Mouse (Mus musculus) MEL (cell line): ENCODE measurements around the gene Galnt17. TPM values are rescaled to one million over a fixed set of nuclear protein-coding genes. Genes with fewer than 3 reads are reported as not detected.

Source experiments
- DNase-seq: peaks from one replicate; pipeline ENCODE4 v3.0.0; 2011; ENCODE audit warnings: low read depth, low spot score
- H3K27ac ChIP-seq: 2 replicates; pipeline ENCODE4 v1.5.1; 2012; ENCODE audit warnings: low read depth, mild to moderate bottlenecking, control low read depth, low read length, moderate library complexity; ENCODE audit not compliant: control insufficient read depth
- H3K27me3 ChIP-seq, 2 experiments: fragments of 150-350 bp in 1 of 2; sonication (generic) in 1 of 2; 2 replicates each; pipeline ENCODE4 v1.6.1; 2012; ENCODE audit warnings: low read length in 2 of 2, mild to moderate bottlenecking in 2 of 2, improper control_type of control experiment in 1 of 2, moderate library complexity in 1 of 2; ENCODE audit not compliant: insufficient read depth in 2 of 2, control insufficient read depth in 1 of 2
- H3K36me3 ChIP-seq, 2 experiments: 2 replicates each; pipeline ENCODE4 v1.6.1; 2012 to 2014; ENCODE audit warnings: low read length in 2 of 2, improper control_type of control experiment in 1 of 2, inconsistent platforms in 1 of 2, mild to moderate bottlenecking in 1 of 2; ENCODE audit not compliant: insufficient read depth in 2 of 2, control insufficient read depth in 1 of 2
- H3K4me1 ChIP-seq, 2 experiments: fragments of 150-350 bp in 1 of 2; sonication (generic) in 1 of 2; 2 replicates each; pipeline ENCODE4 v1.6.1; 2012; ENCODE audit warnings: low read length in 2 of 2, improper control_type of control experiment in 1 of 2, mild to moderate bottlenecking in 1 of 2; ENCODE audit not compliant: insufficient read depth in 2 of 2, control insufficient read depth in 1 of 2
- H3K4me3 ChIP-seq, 2 experiments: fragments of 150-350 bp in 1 of 2; sonication (generic) in 1 of 2; 2 replicates each; pipeline ENCODE4 v1.5.1; 2012; ENCODE audit warnings: low read depth in 2 of 2, low read length in 2 of 2, mild to moderate bottlenecking in 2 of 2, moderate library complexity in 2 of 2, control low read depth in 1 of 2, improper control_type of control experiment in 1 of 2; ENCODE audit not compliant: control insufficient read depth in 1 of 2, insufficient read depth in 1 of 2
- H3K79me2 ChIP-seq: 2 replicates; pipeline ENCODE4 v1.6.1; 2012; ENCODE audit warnings: mild to moderate bottlenecking, low read length, moderate library complexity; ENCODE audit not compliant: control insufficient read depth, poor library complexity, insufficient read depth
- H3K9ac ChIP-seq: 2 replicates; pipeline ENCODE4 v1.6.1; 2012; ENCODE audit warnings: low read depth, mild to moderate bottlenecking, control low read depth, low read length, moderate library complexity; ENCODE audit not compliant: control insufficient read depth, poor library complexity, severe bottlenecking
- H3K9me3 ChIP-seq: fragments of 150-350 bp; sonication (generic); replicated peaks from 2 replicates; pipeline ENCODE4 v1.6.1; 2012; ENCODE audit warnings: mild to moderate bottlenecking, low read length, improper control_type of control experiment, moderate library complexity; ENCODE audit not compliant: insufficient read depth
- BHLHE40 ChIP-seq: IDR thresholded peaks from 2 replicates; pipeline ENCODE4 v1.6.1; 2012; ENCODE audit warnings: low read depth, mild to moderate bottlenecking, inconsistent platforms, low read length, improper control_type of control experiment, borderline replicate concordance
- CTCF ChIP-seq, 3 experiments: IDR thresholded peaks in 2 of 3; conservative IDR thresholded peaks in 1 of 3; 2 replicates each; pipeline ENCODE4 v1.5.1; 2011 to 2012; ENCODE audit warnings: low read length in 3 of 3, low read depth in 2 of 3, mild to moderate bottlenecking in 2 of 3, improper control_type of control experiment in 1 of 3, inconsistent platforms in 1 of 3, mixed read lengths in 1 of 3, moderate library complexity in 1 of 3; ENCODE audit not compliant: control insufficient read depth in 1 of 3, insufficient read depth in 1 of 3, poor library complexity in 1 of 3, severe bottlenecking in 1 of 3
- E2F4 ChIP-seq: IDR thresholded peaks from 2 replicates; pipeline ENCODE4 v1.6.1; 2011; ENCODE audit warnings: low read depth, low read length, improper control_type of control experiment, borderline replicate concordance
- ELF1 ChIP-seq: IDR thresholded peaks from 2 replicates; pipeline ENCODE4 v1.6.1; 2014; ENCODE audit warnings: low read depth, mild to moderate bottlenecking, inconsistent platforms, low read length, improper control_type of control experiment, moderate library complexity
- JUND ChIP-seq: IDR thresholded peaks from 2 replicates; pipeline ENCODE4 v1.6.1; 2011; ENCODE audit warnings: low read depth, mild to moderate bottlenecking, improper control_type of control experiment, low read length
- KAT2A ChIP-seq: conservative IDR thresholded peaks from 2 replicates; pipeline ENCODE4 v1.6.1; 2012; ENCODE audit warnings: low read depth, low read length, improper control_type of control experiment, inconsistent platforms
- MAFK ChIP-seq: IDR thresholded peaks from 2 replicates; pipeline ENCODE4 v1.6.1; 2011; ENCODE audit warnings: low read depth, mild to moderate bottlenecking, low read length, improper control_type of control experiment, borderline replicate concordance
- MAX ChIP-seq: IDR thresholded peaks from 2 replicates; pipeline ENCODE4 v1.6.1; 2011; ENCODE audit warnings: low read length, improper control_type of control experiment
- MAZ ChIP-seq: IDR thresholded peaks from 2 replicates; pipeline ENCODE4 v1.6.1; 2012; ENCODE audit warnings: low read depth, mild to moderate bottlenecking, inconsistent platforms, low read length, improper control_type of control experiment
- MXI1 ChIP-seq: IDR thresholded peaks from 2 replicates; pipeline ENCODE4 v1.6.1; 2011; ENCODE audit warnings: mild to moderate bottlenecking, low read depth, low read length, improper control_type of control experiment
- MYC ChIP-seq: IDR thresholded peaks from 2 replicates; pipeline ENCODE4 v1.6.1; 2011; ENCODE audit warnings: low read depth, mild to moderate bottlenecking, low read length, improper control_type of control experiment, moderate library complexity
- NELFE ChIP-seq: IDR thresholded peaks from 2 replicates; pipeline ENCODE4 v1.6.1; 2011; ENCODE audit warnings: low read depth, low read length, improper control_type of control experiment
- NRF1 ChIP-seq: IDR thresholded peaks from 2 replicates; pipeline ENCODE4 v1.6.1; 2014; ENCODE audit warnings: low read depth, mild to moderate bottlenecking, inconsistent platforms, low read length, improper control_type of control experiment, moderate library complexity; ENCODE audit not compliant: poor library complexity, insufficient read depth, severe bottlenecking
- POLR2A ChIP-seq, 2 experiments: IDR thresholded peaks; 2 replicates each; pipeline ENCODE4 v1.6.1; 2011 to 2012; ENCODE audit warnings: low read length in 2 of 2, mild to moderate bottlenecking in 2 of 2, control low read depth in 1 of 2, improper control_type of control experiment in 1 of 2, low read depth in 1 of 2, moderate library complexity in 1 of 2; ENCODE audit not compliant: control insufficient read depth in 1 of 2, insufficient read depth in 1 of 2, poor library complexity in 1 of 2
- POLR2AphosphoS2 ChIP-seq: IDR thresholded peaks from 2 replicates; pipeline ENCODE4 v1.6.1; 2011; ENCODE audit warnings: low read length, improper control_type of control experiment
- RAD21 ChIP-seq: IDR thresholded peaks from 2 replicates; pipeline ENCODE4 v1.6.1; 2011; ENCODE audit warnings: mild to moderate bottlenecking, low read depth, low read length, improper control_type of control experiment
- SIN3A ChIP-seq: IDR thresholded peaks from 2 replicates; pipeline ENCODE4 v1.6.1; 2012; ENCODE audit warnings: low read length, improper control_type of control experiment, inconsistent platforms
- UBTF ChIP-seq: IDR thresholded peaks from 2 replicates; pipeline ENCODE4 v1.6.1; 2012; ENCODE audit warnings: low read depth, mild to moderate bottlenecking, inconsistent platforms, low read length, improper control_type of control experiment, moderate library complexity, borderline replicate concordance; ENCODE audit not compliant: insufficient read depth
- USF1 ChIP-seq: IDR thresholded peaks from 2 replicates; pipeline ENCODE4 v1.6.1; 2014; ENCODE audit warnings: low read depth, mild to moderate bottlenecking, inconsistent platforms, low read length, improper control_type of control experiment, moderate library complexity
- USF2 ChIP-seq, 2 experiments: IDR thresholded peaks; 2 replicates each; pipeline ENCODE4 v1.6.1; 2011 to 2012; ENCODE audit warnings: improper control_type of control experiment in 2 of 2, low read length in 2 of 2, borderline replicate concordance in 1 of 2, inconsistent platforms in 1 of 2, low read depth in 1 of 2, mild to moderate bottlenecking in 1 of 2; ENCODE audit not compliant: insufficient read depth in 1 of 2
- ZC3H11A ChIP-seq: IDR thresholded peaks from 2 replicates; pipeline ENCODE4 v1.6.1; 2012; ENCODE audit warnings: low read depth, mild to moderate bottlenecking, inconsistent platforms, low read length, improper control_type of control experiment
- ZNF384 ChIP-seq: IDR thresholded peaks from 2 replicates; pipeline ENCODE4 v1.6.1; 2012; ENCODE audit warnings: low read depth, mild to moderate bottlenecking, inconsistent platforms, low read length, improper control_type of control experiment
- polyA plus RNA-seq, 2 experiments: library from polyadenylated mRNA; stranded (reverse) in 1 of 2; unstranded in 1 of 2; fragments of >175 nt in 1 of 2; fragments of >200 nt in 1 of 2; gene quantifications; 2 replicates each; pipeline versions ENCODE4 v1.2.1 to v1.2.4; 2012; ENCODE audit warnings: low replicate concordance in 2 of 2, low read depth in 1 of 2; ENCODE audit not compliant: insufficient read length in 2 of 2, insufficient read depth in 1 of 2, missing spikeins in 1 of 2
- total RNA-seq: library from RNA; depleted of rRNA; stranded (reverse); fragments of 300-350 nt; gene quantifications from 2 replicates; pipeline ENCODE4 v1.2.3, GENCODE M21; 2012

Galnt17 gene
- total and polyA plus RNA-seq, 3 experiments: not detected

DNA sequence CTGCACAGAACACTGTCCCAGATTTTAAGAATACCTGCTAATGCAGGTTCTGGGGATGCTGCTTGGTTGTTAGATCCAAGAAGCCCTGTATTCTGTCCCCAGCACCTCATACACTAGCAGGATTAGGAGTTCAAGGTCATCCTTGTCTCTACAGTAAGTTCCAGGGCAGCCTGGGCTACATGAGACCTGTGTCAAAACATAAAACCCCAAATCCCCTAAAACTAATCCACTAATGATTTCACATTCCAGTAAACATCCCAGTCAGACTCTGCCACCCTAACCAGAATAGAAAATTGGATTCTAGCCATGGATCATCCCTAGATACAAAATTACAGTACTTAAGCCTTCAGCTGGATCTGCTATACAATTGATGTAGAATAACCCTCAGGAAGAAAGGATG, 123.7 kb downstream of the Galnt17 start:
- no peak for DNase-seq
- H3K4me3 ChIP-seq: no peak overlapping the region
- no peak for TF ChIP-seq ELF1
- TF ChIP-seq SIN3A: no peak
- no peak for TF ChIP-seq MXI1
- no peak for TF ChIP-seq NELFE
- no peak for TF ChIP-seq BHLHE40
- no peaks in the 10 kb centered on the region for H3K4me1 ChIP-seq
- H3K27ac ChIP-seq: no peak overlapping the region
- no peak overlapping the region for H3K9ac ChIP-seq
- H3K27me3 ChIP-seq: no peaks in the 10 kb centered on the region
- H3K36me3 ChIP-seq: no peaks in the 10 kb centered on the region
- H3K79me2 ChIP-seq: no peaks in the 10 kb centered on the region
- H3K9me3 ChIP-seq: no peaks in the 10 kb centered on the region; the same call in 1 of the 2 replicates

DNA sequence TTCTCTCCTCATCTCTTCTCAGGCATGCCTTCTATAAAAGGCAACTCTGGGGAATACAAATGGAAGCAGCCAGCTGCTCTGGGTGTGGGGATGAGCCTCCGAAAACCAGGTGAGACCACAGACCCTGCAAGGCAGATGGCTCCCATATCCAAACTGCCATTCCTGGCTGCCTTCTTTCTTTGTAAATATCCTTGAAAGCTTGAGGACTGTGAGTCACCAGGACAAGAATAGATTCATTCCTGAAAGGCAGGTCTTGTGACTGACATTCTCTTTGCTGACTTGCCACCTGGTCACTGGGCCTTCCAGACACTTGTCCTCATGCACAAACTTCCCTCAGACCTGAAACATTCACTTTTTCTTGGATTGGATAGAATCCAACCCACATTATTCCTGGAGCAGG, 127.1 kb downstream of the Galnt17 start:
- no peak for TF ChIP-seq POLR2AphosphoS2
- TF ChIP-seq USF2 (IDR thresholded peaks at IDR 0.05; ENCODE audit: borderline replicate concordance in 1 of 2, insufficient read depth in 1 of 2, low read depth in 1 of 2, low read length in 2 of 2): no peak
- TF ChIP-seq MYC: no peak
- no peak for TF ChIP-seq POLR2A (IDR thresholded peaks at IDR 0.05; ENCODE audit: control insufficient read depth in 1 of 2, insufficient read depth in 1 of 2, low read depth in 1 of 2, low read length in 2 of 2, poor library complexity in 1 of 2)
- TF ChIP-seq USF1: no peak
- TF ChIP-seq UBTF: no peak
- no peak for TF ChIP-seq JUND
- no peak for TF ChIP-seq KAT2A
- TF ChIP-seq BHLHE40: no peak
- TF ChIP-seq MAZ: no peak
- TF ChIP-seq MAX: no peak
- no peak for TF ChIP-seq CTCF (IDR thresholded peaks at IDR 0.05 in 2 of 3, conservative IDR thresholded peaks at IDR 0.05 in 1 of 3; ENCODE audit: control insufficient read depth in 1 of 3, insufficient read depth in 1 of 3, low read depth in 2 of 3, low read length in 3 of 3, poor library complexity in 1 of 3, severe bottlenecking in 1 of 3)
- no peak for TF ChIP-seq MAFK
- no peak for TF ChIP-seq ZNF384
- no peak for TF ChIP-seq RAD21
- no peak for TF ChIP-seq NRF1
- no peak for TF ChIP-seq ZC3H11A
- no peak for TF ChIP-seq ELF1
- no peak for TF ChIP-seq E2F4
- no peak for TF ChIP-seq SIN3A
- Histone ChIP-seq H3K9ac (no peak overlapping the region), H3K4me3 (no peak overlapping the region), H3K36me3 (no peaks in the 10 kb centered on the region), H3K9me3 (no peaks in the 10 kb centered on the region; the same call in 1 of the 2 replicates), H3K79me2 (no peaks in the 10 kb centered on the region), H3K27ac (no peak overlapping the region), H3K27me3 (no peaks in the 10 kb centered on the region), H3K4me1 (no peaks in the 10 kb centered on the region)
- DNase-seq: no peak
